Comparison of ENCODE assay signal across 1 mouse cellular context in the genomic region with DNA sequence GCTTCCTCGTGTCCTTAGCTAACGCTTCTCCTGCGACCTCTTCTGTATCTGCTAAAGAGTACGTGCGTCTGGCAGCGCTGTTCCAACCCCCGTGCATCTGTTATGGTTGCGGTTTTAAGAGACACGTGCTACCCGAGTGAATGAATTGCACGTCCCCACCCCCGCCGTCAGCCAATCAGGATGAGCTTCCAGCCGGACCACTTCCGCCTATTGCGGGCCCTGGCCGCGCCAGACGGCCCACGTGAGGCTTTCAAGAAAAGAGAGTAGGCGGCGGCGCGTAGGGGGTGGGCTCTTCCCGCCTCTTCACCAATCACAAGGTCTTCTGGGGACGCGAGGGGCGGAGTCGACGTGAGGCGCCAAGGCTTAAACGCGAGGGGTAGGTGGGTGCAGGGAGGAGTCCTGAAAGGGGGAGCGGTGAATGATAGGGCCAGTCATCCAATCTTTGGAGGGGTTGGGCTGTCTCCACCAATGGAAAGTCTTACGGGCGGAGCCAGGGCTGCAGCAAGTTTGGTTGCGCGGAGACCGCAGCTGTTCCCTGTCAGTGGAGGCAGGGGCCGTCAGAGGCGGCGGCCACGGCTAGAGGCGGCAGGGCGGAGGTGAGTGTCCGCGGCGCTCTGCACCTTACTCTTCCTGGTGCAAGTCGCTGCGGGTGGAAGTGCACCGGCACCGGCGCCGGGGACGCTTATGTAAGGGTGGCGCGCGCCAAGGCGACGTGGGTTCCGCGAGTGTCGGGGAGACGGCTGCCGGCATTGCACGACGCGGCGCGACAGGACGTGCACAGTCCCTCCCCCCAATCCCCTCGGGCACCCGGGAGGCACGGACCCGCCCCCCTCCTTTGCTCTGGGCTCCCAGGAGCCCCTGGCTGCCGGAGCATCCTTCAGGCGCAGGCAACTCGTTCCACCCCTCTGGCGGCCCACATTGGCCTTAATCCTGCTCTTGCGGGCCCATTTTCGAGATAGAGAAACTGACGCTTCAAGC.
TF ChIP-seq lines count a peak whose summit lies in the region.

Gene Pcx (plus strand): TSS at position 487 of the 978 bp plus-strand sequence.

TF ChIP-seq in MEL, 35 proteins besides CTCF, POLR2A, EP300 and RAD21 (continued from another document):
- no peak for TF ChIP-seq TAL1 (IDR thresholded peaks at IDR 0.05; ENCODE audit: low read length)
- TF ChIP-seq HCFC1 (IDR thresholded peaks at IDR 0.05; ENCODE audit: low read depth, low read length): peak; percentile 80
- 0 out of 2 replicates have a peak, but pooled peaks have one; percentile 22 for TF ChIP-seq NRF1 (IDR thresholded peaks at IDR 0.05; ENCODE audit: insufficient read depth, low read depth, low read length, poor library complexity, severe bottlenecking)
- peak; percentile 73 for TF ChIP-seq CHD2 (IDR thresholded peaks at IDR 0.05; ENCODE audit: low read length)
- TF ChIP-seq SIN3A (IDR thresholded peaks at IDR 0.05; ENCODE audit: low read length): peak; percentile 100
- no peak for TF ChIP-seq MAFK (IDR thresholded peaks at IDR 0.05; ENCODE audit: borderline replicate concordance, low read depth, low read length)
- peak; percentile 97 for TF ChIP-seq USF1 (IDR thresholded peaks at IDR 0.05; ENCODE audit: low read depth, low read length)
- TF ChIP-seq BHLHE40 (IDR thresholded peaks at IDR 0.05; ENCODE audit: borderline replicate concordance, low read depth, low read length): peak; percentile 98
- no peak for TF ChIP-seq POLR2AphosphoS5 (IDR thresholded peaks at IDR 0.05; ENCODE audit: borderline replicate concordance, low read depth, low read length)
- TF ChIP-seq MYB (IDR thresholded peaks at IDR 0.05; ENCODE audit: low read depth, low read length): no peak
- peak; percentile 36; the same call in 1 of the 2 replicates for TF ChIP-seq TCF12 (IDR thresholded peaks at IDR 0.05; ENCODE audit: low read depth, low read length)
- no peak for TF ChIP-seq ZNF384 (IDR thresholded peaks at IDR 0.05; ENCODE audit: low read depth, low read length)
- no peak for TF ChIP-seq ZC3H11A (IDR thresholded peaks at IDR 0.05; ENCODE audit: low read depth, low read length)
- TF ChIP-seq MAX (IDR thresholded peaks at IDR 0.05; ENCODE audit: low read length): peak; percentile 99
- no peak for TF ChIP-seq ZKSCAN1 (IDR thresholded peaks at IDR 0.05; ENCODE audit: low read depth, low read length)
- TF ChIP-seq ETS1 (IDR thresholded peaks at IDR 0.05; ENCODE audit: low read depth, low read length): peak; percentile 93
- TF ChIP-seq CHD1 (IDR thresholded peaks at IDR 0.05; ENCODE audit: low read depth, low read length): no peak
- TF ChIP-seq KAT2A (conservative IDR thresholded peaks at IDR 0.05; ENCODE audit: low read depth, low read length): no peak; the same call in 1 of the 2 replicates
- TF ChIP-seq GABPA (IDR thresholded peaks at IDR 0.05; ENCODE audit: low read depth, low read length): no peak
